Mouse (Mus musculus) spleen, postnatal 0 days (tissue): ENCODE results near the gene Fgf7. TPM values are rescaled to one million over a fixed set of nuclear protein-coding genes. Genes with fewer than 3 reads are reported as not detected.

Source experiments
- polyA plus RNA-seq: library from polyadenylated mRNA; unstranded; fragments of >200 nt; fragmentation: Nextera tagmentation; extraction: Ambion mirVana; gene quantifications from 2 replicates; pipeline ENCODE4 v1.2.1, GENCODE M21; 2015

Gene Fgf7
- polyA plus RNA-seq: 0.42 and 0.65 TPM in 2 replicates

DNA sequence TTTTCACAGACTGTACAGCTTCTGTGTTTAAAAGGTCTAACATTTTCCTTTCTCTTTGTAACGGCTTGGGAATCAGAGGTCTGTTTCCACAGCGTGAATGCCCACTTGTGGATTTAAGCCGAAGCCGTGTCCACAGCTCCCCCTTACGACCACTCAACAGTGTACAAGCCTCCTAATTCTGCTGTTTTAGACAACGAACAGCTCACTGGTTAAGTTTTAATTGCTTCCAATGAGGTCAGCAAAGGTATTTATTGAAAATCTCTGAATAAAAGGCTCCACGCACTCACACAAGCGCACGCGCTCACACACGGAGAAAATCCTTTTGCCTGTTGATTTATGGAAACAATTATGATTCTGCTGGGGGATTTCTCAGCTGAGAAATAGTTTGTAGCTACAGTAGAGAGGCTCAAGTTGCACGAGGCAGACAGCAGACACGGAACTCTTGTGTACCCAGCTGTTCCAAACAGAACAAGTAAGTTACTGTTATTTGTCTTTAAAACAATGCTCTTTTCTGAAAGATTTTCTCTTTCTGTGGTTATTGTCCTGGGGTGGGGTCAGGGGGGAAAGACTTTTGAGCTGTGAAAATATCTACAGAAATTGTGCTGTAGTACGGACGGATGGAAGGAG lies at the start of gene Fgf7:
Gene Fgf7 (plus strand): TSS at position 280 of the 627 bp plus-strand sequence.

Other genes starting within 250 kb of the Fgf7 start
- gene Galk2, start 175.5 kb upstream of the Fgf7 start, polyA plus RNA-seq: 9.8 and 13.8 TPM in 2 replicates
- gene Cops2, start 175.5 kb upstream of the Fgf7 start, polyA plus RNA-seq: 36.5 and 38.0 TPM in 2 replicates
- not detected in 2 replicates for gene Fam227b, start 117.3 kb downstream of the Fgf7 start, polyA plus RNA-seq
- 31.1 and 32.8 TPM in 2 replicates for gene Dtwd1, start 117.5 kb downstream of the Fgf7 start, polyA plus RNA-seq
- gene Gm17555, start 180.4 kb downstream of the Fgf7 start, polyA plus RNA-seq: not detected in 2 replicates